Mouse (Mus musculus) thymus, adult 2 months (tissue): Measurements from ENCODE around the gene Akap2. TPM values are rescaled to one million over a fixed set of nuclear protein-coding genes. Genes with fewer than 3 reads are reported as not detected.

Experiments
- DNase-seq: peaks from one replicate; pipeline ENCODE4 v3.0.0; 2021
- H3K27ac ChIP-seq: fragments of 200-500 bp; 2 replicates; pipeline ENCODE4 v1.5.1; 2012; ENCODE audit warnings: low read length, control low read depth; ENCODE audit not compliant: control insufficient read depth, insufficient read depth
- H3K27me3 ChIP-seq: fragments of 200-500 bp; 2 replicates; pipeline ENCODE4 v1.6.1; 2012; ENCODE audit warnings: mild to moderate bottlenecking, low read length, moderate library complexity, mixed read lengths; ENCODE audit not compliant: control insufficient read depth, insufficient read depth
- H3K36me3 ChIP-seq: fragments of 200-500 bp; 2 replicates; pipeline ENCODE4 v1.6.1; 2012; ENCODE audit warnings: mild to moderate bottlenecking, low read length, moderate library complexity; ENCODE audit not compliant: control insufficient read depth, insufficient read depth
- H3K4me1 ChIP-seq: fragments of 200-500 bp; replicated peaks from 2 replicates; pipeline ENCODE4 v1.6.1; 2012; ENCODE audit warnings: low read length; ENCODE audit not compliant: control insufficient read depth, insufficient read depth
- H3K4me3 ChIP-seq: fragments of 200-500 bp; 2 replicates; pipeline ENCODE4 v1.5.1; 2012; ENCODE audit warnings: mild to moderate bottlenecking, low read length, control low read depth, moderate library complexity; ENCODE audit not compliant: control insufficient read depth, insufficient read depth
- CTCF ChIP-seq: fragments of 200-500 bp; IDR thresholded peaks from 2 replicates; pipeline ENCODE4 v1.5.1; 2012; ENCODE audit warnings: mild to moderate bottlenecking, control low read depth, low read length, moderate library complexity, borderline replicate concordance; ENCODE audit not compliant: control insufficient read depth, poor library complexity, insufficient read depth; ENCODE audit errors: extremely low read depth
- POLR2A ChIP-seq: fragments of 200-500 bp; IDR thresholded peaks from 2 replicates; pipeline ENCODE4 v1.6.1; 2012; ENCODE audit warnings: mild to moderate bottlenecking, low read length, control low read depth, moderate library complexity; ENCODE audit not compliant: control insufficient read depth, poor library complexity, insufficient read depth; ENCODE audit errors: extremely low read depth
- WGBS: fragments of 180-500 bp; shearing (Covaris S2); methylation state at CpG from one replicate; pipeline ENCODE4 v1.1.7; 2018; 5-methylcytosine and 5-hydroxymethylcytosine counted together
- polyA plus RNA-seq: library from polyadenylated mRNA; depleted of rRNA; stranded (reverse); fragments of >200 nt; gene quantifications from 2 replicates; pipeline ENCODE4 v1.2.3, GENCODE M21; 2012

The Akap2 gene
- polyA plus RNA-seq, 1 experiment: 99.2 TPM

DNA sequence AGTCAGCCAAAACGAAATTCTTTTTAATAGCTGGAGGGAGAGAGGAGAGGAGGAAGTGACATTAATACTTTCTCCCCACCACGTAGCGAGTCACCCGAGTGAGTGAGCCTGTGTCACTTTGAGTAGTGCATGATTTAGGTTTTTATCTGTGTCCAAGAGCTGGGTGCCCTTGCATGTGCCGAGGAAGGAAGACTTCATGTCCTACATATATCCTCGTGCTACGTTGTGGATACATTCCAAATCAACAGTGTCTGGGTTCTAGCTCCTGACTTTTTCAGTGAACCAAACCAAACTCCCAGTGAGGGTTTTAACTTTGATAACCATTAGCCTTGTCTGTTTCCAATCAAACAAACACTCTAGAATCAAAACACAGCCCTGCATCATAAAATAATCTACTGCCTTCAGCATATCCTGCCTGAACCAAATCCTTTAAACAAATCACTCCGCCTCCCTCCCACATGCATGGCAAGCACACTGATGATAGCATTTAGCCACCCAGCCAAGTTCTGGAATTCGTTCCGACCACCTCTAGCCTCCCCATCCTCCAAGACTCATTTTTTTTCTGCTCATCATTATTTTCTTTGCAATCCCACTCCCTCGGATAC, 26.0 kb downstream of the Akap2 start:
- Histone ChIP-seq H3K4me1 (no peaks in the 10 kb centered on the region), H3K27ac (no peak overlapping the region), H3K36me3 (no peaks in the 10 kb centered on the region), H3K4me3 (no peak overlapping the region), H3K27me3 (no peaks in the 10 kb centered on the region)
- DNase-seq: no peak
- TF ChIP-seq CTCF (no peak), POLR2A (no peak)
- 66% methylated on average over 11 of the region's 11 CpGs for WGBS

DNA sequence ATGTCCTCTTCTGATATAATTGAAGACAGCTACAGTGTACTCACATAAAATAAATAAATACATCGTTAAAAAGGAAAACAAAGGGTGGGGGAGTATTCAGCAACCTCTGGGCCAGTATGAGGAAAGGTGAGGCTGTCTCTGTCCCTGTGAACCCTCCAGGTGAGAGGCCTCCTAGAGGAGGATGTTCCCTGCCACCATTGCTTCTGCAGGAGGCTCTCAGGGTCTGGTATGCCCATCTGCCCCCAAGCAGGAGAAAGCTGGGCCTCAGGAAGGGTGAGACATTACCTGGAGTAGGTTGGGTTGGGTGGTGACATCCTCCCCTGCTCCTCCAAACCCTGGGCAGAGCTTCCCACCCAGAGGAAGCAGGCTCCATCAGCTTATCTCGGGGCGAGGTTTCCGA, 33.2 kb downstream of the Akap2 start:
- Histone ChIP-seq H3K4me1 (no peaks in the 10 kb centered on the region), H3K36me3 (no peaks in the 10 kb centered on the region), H3K27ac (no peak overlapping the region), H3K4me3 (no peak overlapping the region), H3K27me3 (no peaks in the 10 kb centered on the region)
- WGBS: 40% methylated on average over 4 of the region's 4 CpGs
- TF ChIP-seq POLR2A (no peak), CTCF (no peak)
- DNase-seq: no peak

DNA sequence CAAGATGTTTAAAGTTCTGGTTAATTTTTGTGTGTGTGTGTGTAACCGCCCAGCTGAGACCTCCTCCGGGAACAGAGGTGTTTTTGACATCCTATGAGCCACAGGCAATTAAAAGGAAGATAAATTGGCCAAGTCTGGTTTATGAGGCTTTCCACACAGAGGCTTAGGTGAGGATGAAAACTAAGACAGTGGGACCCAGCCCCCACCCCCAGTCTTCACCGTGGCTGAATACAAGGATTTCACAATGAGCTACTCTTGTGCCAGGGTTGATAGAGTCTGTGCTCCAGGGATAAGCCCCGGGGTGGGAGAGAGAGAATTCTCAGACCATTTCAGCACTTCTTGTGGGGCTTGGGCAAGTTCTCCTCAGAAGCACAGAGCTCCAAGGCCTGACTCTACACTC, 33.6 kb downstream of the Akap2 start:
- H3K27me3 ChIP-seq: no peaks in the 10 kb centered on the region
- H3K36me3 ChIP-seq: no peaks in the 10 kb centered on the region
- TF ChIP-seq CTCF (no peak), POLR2A (no peak)
- no peak overlapping the region for H3K4me3 ChIP-seq
- DNase-seq: no peak
- no peak overlapping the region for H3K27ac ChIP-seq
- H3K4me1 ChIP-seq: no peaks in the 10 kb centered on the region
- WGBS: 50% methylated on average over 4 of the region's 4 CpGs

DNA sequence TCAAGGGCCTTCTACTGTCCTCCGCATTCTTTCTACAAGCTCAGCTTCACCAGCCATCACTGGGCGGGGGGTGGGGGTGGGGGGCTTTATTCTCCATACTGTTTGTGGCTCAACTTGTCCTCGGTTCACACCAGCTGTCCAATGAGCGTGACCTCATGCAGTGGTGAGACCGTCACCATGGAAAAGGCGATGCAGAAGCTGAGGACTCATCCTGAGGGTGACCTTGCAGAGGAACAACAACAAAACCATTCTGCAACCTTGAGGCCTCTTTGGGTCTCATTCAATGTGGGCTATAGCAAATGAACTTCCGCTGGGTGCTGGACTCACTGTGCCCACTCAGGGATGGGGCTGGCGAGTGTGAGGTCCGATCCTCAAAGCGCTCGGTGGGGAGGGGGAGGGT, 34.1 kb downstream of the Akap2 start:
- no peak overlapping the region for H3K4me3 ChIP-seq
- H3K27me3 ChIP-seq: no peaks in the 10 kb centered on the region
- DNase-seq: no peak
- WGBS: 97% methylated on average over 11 of the region's 11 CpGs
- H3K27ac ChIP-seq: no peak overlapping the region
- no peaks in the 10 kb centered on the region for H3K4me1 ChIP-seq
- H3K36me3 ChIP-seq: no peaks in the 10 kb centered on the region
- TF ChIP-seq CTCF: no peak
- no peak for TF ChIP-seq POLR2A

DNA sequence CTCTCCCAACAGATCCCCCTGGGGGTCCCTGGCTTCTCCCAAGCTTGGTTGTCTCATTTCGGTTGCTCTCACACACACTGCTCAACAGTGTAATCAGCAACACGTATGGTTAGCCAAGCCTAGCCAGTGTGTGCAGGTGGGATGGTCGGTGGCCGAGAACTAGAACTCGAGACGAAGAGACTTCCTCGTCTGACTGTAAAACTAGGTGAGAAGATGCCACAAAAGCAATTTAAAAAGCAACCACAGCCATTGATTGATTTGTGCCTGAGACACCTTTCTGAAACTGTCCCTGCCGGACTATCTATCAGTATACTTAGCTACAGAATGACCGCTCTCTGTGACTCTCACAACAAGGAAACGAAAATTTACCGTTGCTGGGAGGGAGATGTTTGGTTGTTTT, 37.6 kb downstream of the Akap2 start:
- Histone ChIP-seq H3K4me1 (no peaks in the 10 kb centered on the region), H3K27ac (no peak overlapping the region), H3K4me3 (no peak overlapping the region), H3K36me3 (no peaks in the 10 kb centered on the region), H3K27me3 (no peaks in the 10 kb centered on the region)
- no peak for DNase-seq
- WGBS: 87% methylated on average over 11 of the region's 11 CpGs
- TF ChIP-seq POLR2A (no peak), CTCF (no peak)

DNA sequence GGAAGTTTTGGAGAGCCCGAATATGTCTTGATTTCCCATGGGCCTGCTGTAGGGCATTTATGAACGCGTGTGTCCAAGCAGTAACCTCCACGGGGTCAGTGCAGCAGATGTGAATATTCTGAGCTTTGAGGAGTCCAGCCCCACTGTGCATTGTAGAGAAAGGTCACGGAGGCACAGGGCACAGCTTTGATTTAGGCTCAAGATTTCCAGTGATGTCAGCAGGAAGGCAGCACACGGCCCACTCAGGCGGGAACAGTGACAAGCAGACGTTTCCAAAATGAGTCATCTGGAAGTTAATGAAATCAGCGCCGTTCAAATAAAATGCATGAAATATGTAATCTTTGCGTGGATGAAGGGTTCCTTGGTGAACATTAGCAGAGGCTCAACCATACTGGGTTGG, 40.5 kb downstream of the Akap2 start:
- no peaks in the 10 kb centered on the region for H3K4me1 ChIP-seq
- H3K36me3 ChIP-seq: no peaks in the 10 kb centered on the region
- H3K27ac ChIP-seq: no peak overlapping the region; the same call in 1 of the 2 replicates
- no peaks in the 10 kb centered on the region for H3K27me3 ChIP-seq
- no peak overlapping the region for H3K4me3 ChIP-seq
- WGBS: 89% methylated on average over 11 of the region's 11 CpGs
- no peak for DNase-seq
- TF ChIP-seq CTCF (no peak), POLR2A (no peak)

DNA sequence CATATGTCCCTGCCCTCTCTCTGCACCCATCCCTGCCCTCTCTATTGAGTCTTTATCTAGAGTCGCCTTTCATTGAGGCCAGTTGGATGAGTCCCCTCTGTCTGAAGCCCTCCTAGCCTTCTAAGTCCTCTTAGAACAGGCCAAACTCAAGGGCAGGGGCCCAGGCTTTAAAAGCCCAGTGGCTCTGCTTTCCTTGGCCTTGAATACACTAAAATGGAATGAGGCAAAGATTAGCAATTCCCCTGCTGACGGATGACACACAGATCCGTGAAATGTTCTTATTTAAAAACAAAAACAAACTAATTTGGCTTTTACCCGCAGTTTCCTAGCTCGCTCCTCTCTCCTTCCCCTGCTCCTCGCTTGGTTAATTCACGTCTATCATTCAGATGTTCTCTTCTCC, 45.0 kb downstream of the Akap2 start:
- Histone ChIP-seq H3K36me3 (no peaks in the 10 kb centered on the region), H3K27ac (no peak overlapping the region), H3K4me1 (no peaks in the 10 kb centered on the region), H3K27me3 (no peaks in the 10 kb centered on the region), H3K4me3 (no peak overlapping the region)
- WGBS: 92% methylated on average over 7 of the region's 7 CpGs
- no peak for DNase-seq
- TF ChIP-seq POLR2A (no peak), CTCF (no peak)
